Mouse (Mus musculus): ENCODE measurements around the gene Pld5. TPM values are rescaled to one million over a fixed set of nuclear protein-coding genes. Genes with fewer than 3 reads are reported as not detected.

Pld5 gene
- polyA plus RNA-seq, 1 experiment from 2014 or later, result 0.42 TPM

DNA sequence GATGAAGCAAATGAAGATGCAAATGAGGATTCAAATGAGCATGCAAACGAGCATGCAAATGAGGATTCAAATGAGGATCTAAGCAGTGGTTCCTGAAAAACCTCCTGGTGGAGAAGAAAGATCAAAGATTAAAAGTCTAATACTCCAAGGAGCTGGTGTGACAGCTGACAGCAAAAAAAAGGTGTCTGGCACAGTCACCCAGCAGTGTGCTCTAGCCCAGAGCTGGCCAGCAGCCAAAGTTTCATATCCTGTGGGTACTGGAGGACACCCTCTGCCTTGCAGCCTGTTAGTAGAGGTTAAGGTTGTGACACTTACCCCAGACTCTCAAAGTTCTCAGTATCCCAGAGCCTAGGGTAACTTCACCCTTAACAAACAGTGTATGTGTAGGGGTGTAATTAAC, 199.7 kb downstream of the Pld5 start:
- Histone ChIP-seq H3K9me3 (no peaks in the 10 kb centered on the region), H3K4me3 (no peak overlapping the region), H3K36me3 (replicated peaks) (no peaks in the 10 kb centered on the region), H3K27me3 (replicated peaks; ENCODE audit: low read depth, poor library complexity, severe bottlenecking) (no peaks in the 10 kb centered on the region), H3K27ac (replicated peaks) (no peak overlapping the region), H3K4me1 (no peaks in the 10 kb centered on the region)
- 82% methylated on average over 1 of the region's 1 CpGs for WGBS
- no peak for DNase-seq (ENCODE audit: low spot score)

- DNase-seq (ENCODE audit: low spot score), result no peak
- H3K4me1 ChIP-seq, result no peaks in the 10 kb centered on the region
- no peaks in the 10 kb centered on the region for H3K36me3 ChIP-seq (replicated peaks)
- H3K27me3 ChIP-seq (replicated peaks; ENCODE audit: low read depth, poor library complexity, severe bottlenecking), result no peaks in the 10 kb centered on the region
- WGBS, result 83% methylated on average over 5 of the region's 5 CpGs
- H3K27ac ChIP-seq (replicated peaks), result no peak overlapping the region
- H3K4me3 ChIP-seq, result no peak overlapping the region
- H3K9me3 ChIP-seq, result no peaks in the 10 kb centered on the region
Measured at GRCm38 (mm10) chr1:176074526-176074925, 200.6 kb downstream of the Pld5 start.

GRCm38 (mm10) chr1:176065281-176065680, 209.8 kb downstream of the Pld5 start:
- Histone ChIP-seq H3K27me3 (replicated peaks; ENCODE audit: low read depth, poor library complexity, severe bottlenecking) (no peaks in the 10 kb centered on the region), H3K4me1 (no peaks in the 10 kb centered on the region), H3K9me3 (no peaks in the 10 kb centered on the region), H3K4me3 (no peak overlapping the region), H3K27ac (replicated peaks) (no peak overlapping the region), H3K36me3 (replicated peaks) (no peaks in the 10 kb centered on the region)
- no peak for DNase-seq (ENCODE audit: low spot score)

- Histone ChIP-seq H3K36me3 (replicated peaks) (no peaks in the 10 kb centered on the region), H3K9me3 (no peaks in the 10 kb centered on the region), H3K4me1 (no peaks in the 10 kb centered on the region), H3K27ac (replicated peaks) (no peak overlapping the region), H3K27me3 (replicated peaks; ENCODE audit: low read depth, poor library complexity, severe bottlenecking) (no peaks in the 10 kb centered on the region), H3K4me3 (no peak overlapping the region)
- no peak for DNase-seq (ENCODE audit: low spot score)
Measured at GRCm38 (mm10) chr1:176064471-176064870, 210.6 kb downstream of the Pld5 start.

DNA sequence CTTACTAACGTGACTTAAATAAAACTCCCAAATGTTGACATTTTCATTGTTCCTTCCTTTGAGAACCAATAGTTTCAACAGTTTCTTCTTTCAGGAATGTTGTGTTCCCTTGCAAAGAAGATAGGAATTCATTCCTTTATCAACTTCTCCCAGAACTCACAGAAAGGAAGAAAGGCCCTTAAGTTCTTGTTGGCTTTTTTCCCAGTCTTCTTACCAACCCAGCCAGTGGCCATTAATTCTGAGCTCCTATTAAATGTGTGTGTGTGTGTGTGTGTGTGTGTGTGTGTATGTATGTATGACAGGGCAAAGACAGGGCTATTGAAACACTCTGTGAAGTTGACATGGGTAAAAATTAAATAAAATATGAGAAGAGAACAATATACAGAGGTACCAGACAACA, 221.5 kb downstream of the Pld5 start:
- Histone ChIP-seq H3K9me3 (no peaks in the 10 kb centered on the region), H3K4me3 (no peak overlapping the region), H3K27ac (replicated peaks) (no peak overlapping the region), H3K36me3 (replicated peaks) (no peaks in the 10 kb centered on the region), H3K27me3 (replicated peaks; ENCODE audit: low read depth, poor library complexity, severe bottlenecking) (no peaks in the 10 kb centered on the region), H3K4me1 (no peaks in the 10 kb centered on the region)
- 89% methylated on average over 1 of the region's 1 CpGs for WGBS
- no peak for DNase-seq (ENCODE audit: low spot score)

- H3K4me1 ChIP-seq, result no peaks in the 10 kb centered on the region
- WGBS, result 88% methylated on average over 5 of the region's 5 CpGs
- DNase-seq (ENCODE audit: low spot score), result no peak
- H3K9me3 ChIP-seq, result no peaks in the 10 kb centered on the region
- no peak overlapping the region for H3K27ac ChIP-seq (replicated peaks)
- H3K27me3 ChIP-seq (replicated peaks; ENCODE audit: low read depth, poor library complexity, severe bottlenecking), result no peaks in the 10 kb centered on the region
- H3K4me3 ChIP-seq, result no peak overlapping the region
- no peaks in the 10 kb centered on the region for H3K36me3 ChIP-seq (replicated peaks)
Measured at GRCm38 (mm10) chr1:176046995-176047394, 228.1 kb downstream of the Pld5 start.

DNA sequence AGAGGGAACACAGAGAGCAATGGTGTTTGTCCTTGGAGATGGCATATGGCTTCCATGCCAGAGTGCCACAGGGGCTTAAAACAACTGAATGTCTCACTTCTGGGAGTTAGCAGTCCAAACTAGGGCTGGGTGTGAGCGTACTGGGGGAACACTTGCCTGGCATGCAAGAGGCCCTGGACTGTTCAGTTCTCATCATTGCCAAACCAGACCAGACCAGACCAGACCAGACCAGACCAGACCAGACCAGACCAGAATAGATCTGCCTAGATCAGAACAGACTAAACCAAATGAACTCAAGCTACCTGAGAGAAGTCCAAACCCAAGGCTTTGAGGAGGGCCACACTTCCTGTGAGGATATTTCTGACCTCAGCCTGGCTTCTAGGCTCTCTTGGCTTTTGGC, 228.7 kb downstream of the Pld5 start:
- DNase-seq (ENCODE audit: low spot score), result no peak
- Histone ChIP-seq H3K9me3 (no peaks in the 10 kb centered on the region), H3K27ac (replicated peaks) (no peak overlapping the region), H3K4me3 (no peak overlapping the region), H3K4me1 (no peaks in the 10 kb centered on the region), H3K27me3 (replicated peaks; ENCODE audit: low read depth, poor library complexity, severe bottlenecking) (no peaks in the 10 kb centered on the region), H3K36me3 (replicated peaks) (no peaks in the 10 kb centered on the region)
- WGBS, result 84% methylated on average over 1 of the region's 1 CpGs

GRCm38 (mm10) chr1:176043056-176043455, 232.1 kb downstream of the Pld5 start:
- DNase-seq (ENCODE audit: low spot score), result no peak
- 87% methylated on average over 4 of the region's 4 CpGs for WGBS
- Histone ChIP-seq H3K4me1 (no peaks in the 10 kb centered on the region), H3K9me3 (no peaks in the 10 kb centered on the region), H3K36me3 (replicated peaks) (no peaks in the 10 kb centered on the region), H3K4me3 (no peak overlapping the region), H3K27me3 (replicated peaks; ENCODE audit: low read depth, poor library complexity, severe bottlenecking) (no peaks in the 10 kb centered on the region), H3K27ac (replicated peaks) (no peak overlapping the region)

GRCm38 (mm10) chr1:176039923-176040322, 235.2 kb downstream of the Pld5 start:
- DNase-seq (ENCODE audit: low spot score), result no peak
- no peak overlapping the region for H3K27ac ChIP-seq (replicated peaks)
- no peak overlapping the region for H3K4me3 ChIP-seq
- H3K27me3 ChIP-seq (replicated peaks; ENCODE audit: low read depth, poor library complexity, severe bottlenecking), result no peaks in the 10 kb centered on the region
- H3K9me3 ChIP-seq, result no peaks in the 10 kb centered on the region
- H3K4me1 ChIP-seq, result no peaks in the 10 kb centered on the region; the same call in 1 of the 2 replicates
- WGBS, result 64% methylated on average over 3 of the region's 3 CpGs
- no peaks in the 10 kb centered on the region for H3K36me3 ChIP-seq (replicated peaks)

- 60% methylated on average over 3 of the region's 3 CpGs for WGBS
- no peaks in the 10 kb centered on the region for H3K36me3 ChIP-seq (replicated peaks)
- H3K9me3 ChIP-seq, result no peaks in the 10 kb centered on the region
Measured at GRCm38 (mm10) chr1:176036028-176036427, 239.1 kb downstream of the Pld5 start.

GRCm38 (mm10) chr1:176034699-176035098, 240.4 kb downstream of the Pld5 start:
- Histone ChIP-seq H3K27me3 (replicated peaks; ENCODE audit: low read depth, poor library complexity, severe bottlenecking) (no peaks in the 10 kb centered on the region), H3K4me3 (no peak overlapping the region), H3K27ac (replicated peaks) (no peak overlapping the region), H3K9me3 (no peaks in the 10 kb centered on the region), H3K36me3 (replicated peaks) (no peaks in the 10 kb centered on the region), H3K4me1 (no peaks in the 10 kb centered on the region; the same call in 1 of the 2 replicates)
- 86% methylated on average over 6 of the region's 6 CpGs for WGBS
- DNase-seq (ENCODE audit: low spot score), result no peak

More at GRCm38 (mm10) chr1:176036028-176036427, 239.1 kb downstream of the Pld5 start:
- Histone ChIP-seq H3K4me3 (no peak overlapping the region), H3K27me3 (replicated peaks; ENCODE audit: low read depth, poor library complexity, severe bottlenecking) (no peaks in the 10 kb centered on the region), H3K4me1 (no peaks in the 10 kb centered on the region; the same call in 1 of the 2 replicates), H3K27ac (replicated peaks) (no peak overlapping the region)
- DNase-seq (ENCODE audit: low spot score), result no peak

DNA sequence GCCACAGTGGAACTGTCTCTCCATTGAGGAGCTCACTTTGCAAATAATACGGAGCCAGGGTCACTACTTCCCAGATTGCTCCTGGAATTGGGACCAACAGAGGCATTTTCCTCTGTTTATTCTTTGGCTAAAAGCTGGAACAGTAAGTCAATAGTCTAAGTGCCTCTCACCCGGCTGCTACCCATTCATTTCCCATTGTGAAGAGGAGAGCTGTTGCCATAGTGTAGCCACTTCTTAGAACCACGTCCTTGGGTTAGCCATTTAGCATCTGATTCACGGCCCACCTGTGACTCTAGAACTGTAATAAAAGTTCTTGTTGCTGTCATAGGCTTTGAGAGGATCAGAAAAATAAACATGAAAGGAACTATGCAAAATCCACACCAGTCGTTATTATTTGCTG, 241.4 kb downstream of the Pld5 start:
- Histone ChIP-seq H3K4me1 (no peaks in the 10 kb centered on the region; the same call in 1 of the 2 replicates), H3K27me3 (replicated peaks; ENCODE audit: low read depth, poor library complexity, severe bottlenecking) (no peaks in the 10 kb centered on the region)
- WGBS, result 79% methylated on average over 5 of the region's 5 CpGs

GRCm38 (mm10) chr1:176029063-176029462, 246.0 kb downstream of the Pld5 start:
- Histone ChIP-seq H3K4me1 (no peaks in the 10 kb centered on the region), H3K36me3 (replicated peaks) (no peaks in the 10 kb centered on the region), H3K9me3 (no peaks in the 10 kb centered on the region), H3K27ac (replicated peaks) (no peak overlapping the region), H3K27me3 (replicated peaks; ENCODE audit: low read depth, poor library complexity, severe bottlenecking) (no peaks in the 10 kb centered on the region), H3K4me3 (no peak overlapping the region)
- 73% methylated on average over 1 of the region's 1 CpGs for WGBS
- DNase-seq (ENCODE audit: low spot score), result no peak

More for the DNA sequence above, 241.4 kb downstream of the Pld5 start:
- Histone ChIP-seq H3K9me3 (no peaks in the 10 kb centered on the region), H3K4me3 (no peak overlapping the region), H3K36me3 (replicated peaks) (no peaks in the 10 kb centered on the region), H3K27ac (replicated peaks) (no peak overlapping the region)
- no peak for DNase-seq (ENCODE audit: low spot score)

- 61% methylated on average over 3 of the region's 3 CpGs for WGBS
- H3K36me3 ChIP-seq (replicated peaks), result no peaks in the 10 kb centered on the region
- no peaks in the 10 kb centered on the region for H3K27me3 ChIP-seq (replicated peaks; ENCODE audit: low read depth, poor library complexity, severe bottlenecking)
- DNase-seq (ENCODE audit: low spot score), result no peak
- H3K9me3 ChIP-seq, result no peaks in the 10 kb centered on the region
- H3K4me3 ChIP-seq, result no peak overlapping the region
- H3K4me1 ChIP-seq, result no peaks in the 10 kb centered on the region
- no peak overlapping the region for H3K27ac ChIP-seq (replicated peaks)
Measured at GRCm38 (mm10) chr1:176028397-176028796, 246.7 kb downstream of the Pld5 start.

All from embryonic facial prominence, embryonic 10.5 days (tissue).